Mouse (Mus musculus): ENCODE data around the gene Sqstm1. TPM values are rescaled to one million over a fixed set of nuclear protein-coding genes. Genes with fewer than 3 reads are reported as not detected.
"Not testable (repeated sequence)": the region's sequence is repeated elsewhere in the genome, so short reads cannot be mapped to it uniquely, and the experiment has no call there.

Sqstm1 gene
- polyA plus RNA-seq, 1 experiment, result 368 TPM

DNA sequence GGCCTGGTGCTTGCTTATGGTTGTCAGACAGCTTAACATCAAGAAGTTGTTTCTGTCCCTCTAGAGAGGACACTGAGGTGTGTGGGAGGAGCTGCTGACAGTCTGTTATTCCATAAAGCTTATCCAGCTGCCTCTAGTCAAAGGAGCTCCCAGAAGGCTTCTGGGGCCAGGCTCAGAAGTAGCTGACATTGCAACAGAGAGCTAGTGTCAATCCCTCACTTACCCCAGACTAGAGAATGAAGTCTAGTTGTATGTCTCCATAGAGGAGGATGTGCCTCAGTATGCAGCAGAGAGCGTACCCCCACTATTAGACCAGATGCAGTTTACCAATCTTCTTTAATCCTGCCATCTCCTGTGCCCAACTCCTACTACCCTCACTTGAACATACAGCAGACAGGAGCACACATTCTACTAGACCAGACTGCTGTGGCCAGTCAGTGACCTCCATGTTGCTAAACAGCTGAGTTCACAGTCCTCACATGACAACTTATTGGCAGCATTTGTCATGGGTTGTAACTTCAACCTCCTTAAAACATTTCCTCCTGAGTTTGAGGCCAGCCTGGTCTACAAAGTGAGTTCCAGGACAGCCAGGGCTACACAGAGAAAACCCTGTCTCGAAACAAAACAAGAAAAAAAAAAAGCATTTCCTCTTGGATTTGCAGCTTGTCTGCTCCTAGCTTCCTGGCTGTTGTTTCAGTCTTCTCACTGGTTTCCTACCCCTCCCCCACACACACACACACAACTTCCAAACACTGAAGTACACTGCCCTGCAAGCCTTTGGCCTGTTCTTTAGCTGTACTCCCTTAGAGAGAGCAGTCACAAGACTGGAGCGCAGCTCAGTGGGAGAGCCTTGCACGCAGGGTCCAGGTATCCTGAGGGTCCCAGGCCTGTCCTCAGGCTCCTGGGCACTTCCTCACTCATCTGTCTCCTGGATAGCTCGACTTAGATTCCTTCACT, 31.8 kb downstream of the Sqstm1 start:
- DNase-seq (ENCODE audit: extremely low spot score in 1 of 2, low spot score in 1 of 2), result no peak

GRCm38 (mm10) chr11:50177111-50177510, 33.5 kb downstream of the Sqstm1 start:
- DNase-seq (ENCODE audit: extremely low spot score in 1 of 2, low spot score in 1 of 2), result peak in 1 of 2 experiments; percentile 57

- DNase-seq (ENCODE audit: extremely low spot score in 1 of 2, low spot score in 1 of 2), result no peak
These were observed 34.3 kb downstream of the Sqstm1 start for GRCm38 (mm10) chr11:50176351-50176750.

DNA sequence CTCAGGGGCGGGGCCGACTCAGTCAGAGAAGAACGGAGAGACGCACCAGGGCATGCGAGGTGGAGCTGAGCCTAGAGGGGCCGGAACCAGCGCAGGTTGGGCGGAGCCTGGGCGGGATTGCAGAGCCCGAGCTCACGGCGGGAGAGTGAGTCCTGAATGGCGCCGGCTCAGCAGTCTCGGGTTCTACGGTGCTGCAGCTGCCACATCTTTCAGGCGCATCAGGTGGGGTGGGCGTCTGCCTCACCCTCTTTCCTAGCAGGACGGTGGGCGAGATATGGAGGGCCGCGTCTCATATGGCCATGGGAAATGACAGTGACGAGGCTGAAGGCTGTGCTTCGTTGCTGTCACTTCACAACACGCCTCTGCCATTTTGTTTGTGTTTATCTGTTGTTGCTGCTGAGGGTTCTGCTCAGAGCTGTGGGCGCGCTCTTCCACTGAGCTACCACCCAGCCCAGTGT, 35.9 kb downstream of the Sqstm1 start:
- DNase-seq (ENCODE audit: extremely low spot score in 1 of 2, low spot score in 1 of 2), result peak; percentile 95 to 99

GRCm38 (mm10) chr11:50174111-50174729, 36.4 kb downstream of the Sqstm1 start, which contains the start of gene Mrnip:
Gene Mrnip (plus strand): TSS chr11:50174444.
- not testable (repeated sequence) for DNase-seq (ENCODE audit: extremely low spot score in 1 of 2, low spot score in 1 of 2)

DNA sequence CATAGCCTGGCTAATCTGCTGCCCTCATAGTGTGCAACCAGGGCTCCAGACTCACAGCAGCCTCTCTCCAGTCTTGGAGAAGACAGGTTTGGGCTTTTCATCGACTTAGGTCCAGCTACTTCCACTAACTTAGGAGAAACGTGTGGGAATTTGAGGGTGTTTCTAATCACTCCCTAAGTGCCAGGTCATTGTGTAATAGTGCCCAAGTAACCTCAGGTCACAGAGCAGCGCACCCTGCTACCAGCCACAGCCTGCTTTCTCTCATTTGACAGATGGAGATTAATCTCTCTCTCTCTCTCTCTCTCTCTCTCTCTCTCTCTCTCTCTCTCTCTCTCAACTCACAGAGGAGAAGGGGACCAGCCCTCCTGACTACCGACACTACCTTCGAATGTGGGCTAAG, 42.3 kb downstream of the Sqstm1 start:
- no peak for DNase-seq (ENCODE audit: extremely low spot score in 1 of 2, low spot score in 1 of 2)

GRCm38 (mm10) chr11:50162338-50163050, 48.1 kb downstream of the Sqstm1 start:
- DNase-seq (ENCODE audit: extremely low spot score in 1 of 2, low spot score in 1 of 2), result no peak

- peak in 1 of 2 experiments; percentile 48 for DNase-seq (ENCODE audit: extremely low spot score in 1 of 2, low spot score in 1 of 2)
These were observed 48.9 kb downstream of the Sqstm1 start for GRCm38 (mm10) chr11:50161578-50162304.

GRCm38 (mm10) chr11:50159347-50159746, 51.3 kb downstream of the Sqstm1 start:
- no peak for DNase-seq (ENCODE audit: extremely low spot score in 1 of 2, low spot score in 1 of 2)

DNA sequence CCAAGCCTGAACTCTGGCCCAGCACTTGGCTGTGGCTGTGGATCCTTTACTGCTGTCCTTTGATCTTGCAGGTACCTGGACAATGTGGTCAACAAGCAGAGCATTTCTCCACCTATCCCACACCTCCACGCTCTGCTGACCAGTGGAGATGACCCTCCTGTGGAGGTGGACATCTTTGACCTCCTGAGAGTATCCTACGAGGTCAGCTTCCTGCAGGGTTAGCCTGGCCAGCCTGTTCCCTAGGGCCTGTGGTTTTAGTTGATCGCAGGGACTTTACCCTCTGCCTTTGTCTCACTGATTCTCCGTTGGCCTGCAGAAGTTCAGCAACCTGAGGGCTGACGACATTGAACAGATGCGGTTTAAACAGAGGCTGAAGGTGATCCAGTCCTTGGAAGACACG, 52.3 kb downstream of the Sqstm1 start:
- DNase-seq (ENCODE audit: extremely low spot score in 1 of 2, low spot score in 1 of 2), result no peak

- no peak for DNase-seq (ENCODE audit: extremely low spot score in 1 of 2, low spot score in 1 of 2)
These were observed 53.8 kb downstream of the Sqstm1 start for GRCm38 (mm10) chr11:50156725-50157258.

GRCm38 (mm10) chr11:50155785-50156184, 54.8 kb downstream of the Sqstm1 start:
- DNase-seq (ENCODE audit: extremely low spot score in 1 of 2, low spot score in 1 of 2), result no peak

DNA sequence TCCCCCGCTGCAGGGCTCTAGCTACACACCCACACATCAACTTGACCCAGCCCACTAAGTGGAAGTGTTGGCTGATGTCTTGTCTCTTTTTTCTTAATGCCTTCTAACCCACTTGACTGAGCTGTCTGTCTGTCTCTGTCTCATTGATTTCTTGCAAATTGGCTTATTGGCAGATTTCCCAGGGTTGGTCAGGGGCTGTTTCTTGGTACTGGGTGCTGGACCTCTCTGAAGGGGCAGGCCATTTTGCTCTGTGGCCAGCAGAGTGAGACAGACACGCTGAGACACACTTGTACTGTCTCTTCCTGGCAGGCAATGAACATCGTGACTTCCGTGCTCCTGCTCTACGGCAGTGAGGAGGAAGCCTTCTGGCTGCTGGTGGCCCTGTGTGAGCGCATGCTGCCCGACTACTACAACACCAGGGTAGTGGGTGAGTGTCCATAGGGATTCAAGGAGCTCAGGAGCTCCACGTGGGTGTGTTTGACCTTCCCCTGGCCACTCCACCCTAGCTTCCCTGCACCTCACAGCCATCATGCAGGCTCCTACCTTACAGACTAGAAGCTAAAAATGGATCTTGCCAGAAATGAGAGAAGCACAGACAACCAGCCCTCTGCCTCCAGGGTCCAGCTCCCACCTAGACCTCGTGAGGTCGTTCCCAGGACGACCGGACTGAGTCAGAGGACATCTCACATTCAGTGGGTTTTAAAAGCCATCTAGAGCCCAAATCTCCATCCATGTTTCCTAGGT, 55.7 kb downstream of the Sqstm1 start:
- peak in 1 of 2 experiments; percentile 33 for DNase-seq (ENCODE audit: extremely low spot score in 1 of 2, low spot score in 1 of 2)

- DNase-seq (ENCODE audit: extremely low spot score in 1 of 2, low spot score in 1 of 2), result no peak
These were observed 56.5 kb downstream of the Sqstm1 start for GRCm38 (mm10) chr11:50154166-50154565.

DNA sequence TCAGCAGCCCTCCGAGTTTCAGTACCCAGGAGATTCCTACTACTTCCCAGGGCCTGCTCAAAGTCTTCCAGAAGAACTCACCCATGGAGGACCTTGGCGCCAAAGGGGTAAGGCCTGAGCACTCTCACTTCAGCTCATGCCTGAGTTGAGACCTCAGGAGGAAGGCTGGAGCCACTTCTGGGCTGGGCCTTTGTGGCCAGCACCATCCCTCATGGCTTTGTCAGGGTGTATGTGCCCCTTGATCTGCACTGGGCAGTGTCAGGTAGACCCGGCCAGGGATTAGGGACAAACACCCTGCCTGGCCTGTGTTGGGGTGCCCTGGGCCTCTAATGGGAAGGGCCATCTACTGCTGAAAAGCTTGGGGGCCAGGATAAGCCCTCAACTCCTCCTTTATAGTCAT, 59.3 kb downstream of the Sqstm1 start:
- DNase-seq (ENCODE audit: extremely low spot score in 1 of 2, low spot score in 1 of 2), result no peak

DNA sequence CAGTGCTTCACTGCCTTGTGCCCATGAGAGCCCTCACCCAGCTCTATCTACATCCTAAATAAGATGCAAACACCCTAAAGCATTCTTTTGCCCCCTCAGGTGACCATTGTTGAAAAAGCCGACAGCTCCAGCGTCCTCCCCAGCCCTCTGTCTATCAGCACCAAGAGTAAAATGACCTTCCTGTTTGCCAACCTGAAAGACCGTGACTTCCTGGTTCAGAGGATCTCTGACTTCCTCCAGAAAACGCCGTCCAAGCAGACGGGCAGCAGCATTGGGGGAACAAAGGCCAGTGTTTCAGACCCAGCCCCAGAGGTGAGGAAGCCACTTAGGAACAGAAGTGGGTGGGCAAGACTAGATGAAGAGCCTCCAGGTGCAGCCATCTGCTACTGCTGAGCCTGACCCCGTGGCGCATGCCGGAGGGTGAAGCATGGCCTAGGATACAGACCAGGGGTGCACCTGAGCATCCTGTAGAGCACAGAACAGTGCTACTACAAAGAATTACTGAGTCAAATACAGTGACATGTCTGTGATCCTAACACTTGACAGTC, 61.0 kb downstream of the Sqstm1 start:
- no peak for DNase-seq (ENCODE audit: extremely low spot score in 1 of 2, low spot score in 1 of 2)

Measured in frontal cortex, adult 2 months (tissue).